Mouse (Mus musculus): Measurements from ENCODE around the gene Samd13. TPM values are rescaled to one million over a fixed set of nuclear protein-coding genes. Genes with fewer than 3 reads are reported as not detected.

Samd13 gene
- total and polyA plus RNA-seq, 2 experiments from 2014 or later = 0.46 to 0.89 TPM

GRCm38 (mm10) chr3:146658061-146658639 is 27.2 kb downstream of the Samd13 start:
- Histone ChIP-seq H3K36me3 (ENCODE audit: insufficient read depth, low read length) (no peaks in the 10 kb centered on the region), H3K4me3 (ENCODE audit: low read length) (no peak overlapping the region), H3K9ac (replicated peaks; ENCODE audit: low read length) (no peak overlapping the region), H3K9me3 (ENCODE audit: low read length) (no peaks in the 10 kb centered on the region), H3K4me2 (ENCODE audit: low read depth, low read length) (no peak overlapping the region), H3K27ac (no peak overlapping the region), H3K27me3 (ENCODE audit: insufficient read depth, low read length) (no peaks in the 10 kb centered on the region), H3K4me1 (ENCODE audit: insufficient read depth, low read length) (no peaks in the 10 kb centered on the region)
- WGBS = 93% methylated on average over 1 of the region's 1 CpGs
- no peak for DNase-seq (ENCODE audit: low spot score)
- ATAC-seq = no peak
- no peak for TF ChIP-seq CTCF (IDR thresholded peaks at IDR 0.05; ENCODE audit: low read depth)

DNA sequence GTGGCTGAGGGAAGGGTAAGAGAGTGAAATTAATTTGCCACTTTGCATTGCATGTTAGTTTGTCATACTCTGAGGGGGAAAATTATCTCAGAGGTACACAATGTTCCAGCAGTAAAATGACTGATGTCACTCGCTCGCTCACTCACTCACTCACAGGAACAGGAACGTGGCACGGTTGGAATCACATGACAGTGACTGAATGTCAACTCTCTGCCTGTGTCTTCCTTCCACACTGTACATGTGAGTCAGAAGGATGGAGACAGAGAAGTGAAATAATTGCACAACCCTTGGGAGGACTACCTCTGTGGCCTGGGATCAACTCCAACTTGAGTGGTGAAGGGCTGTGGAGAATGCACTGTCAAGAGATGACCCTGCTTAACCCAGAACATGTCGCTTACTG is 28.0 kb downstream of the Samd13 start:
- H3K9ac ChIP-seq (replicated peaks; ENCODE audit: low read length) = no peak overlapping the region
- DNase-seq (ENCODE audit: low spot score) (no peak), ATAC-seq (no peak)
- no peak for TF ChIP-seq CTCF (IDR thresholded peaks at IDR 0.05; ENCODE audit: low read depth)
- no peak overlapping the region for H3K4me2 ChIP-seq (ENCODE audit: low read depth, low read length)
- no peaks in the 10 kb centered on the region for H3K27me3 ChIP-seq (ENCODE audit: insufficient read depth, low read length)
- H3K27ac ChIP-seq = no peak overlapping the region
- no peak overlapping the region for H3K4me3 ChIP-seq (ENCODE audit: low read length)
- WGBS = 89% methylated on average over 5 of the region's 5 CpGs
- H3K9me3 ChIP-seq (ENCODE audit: low read length) = no peaks in the 10 kb centered on the region
- no peaks in the 10 kb centered on the region for H3K36me3 ChIP-seq (ENCODE audit: insufficient read depth, low read length)
- H3K4me1 ChIP-seq (ENCODE audit: insufficient read depth, low read length) = no peaks in the 10 kb centered on the region

DNA sequence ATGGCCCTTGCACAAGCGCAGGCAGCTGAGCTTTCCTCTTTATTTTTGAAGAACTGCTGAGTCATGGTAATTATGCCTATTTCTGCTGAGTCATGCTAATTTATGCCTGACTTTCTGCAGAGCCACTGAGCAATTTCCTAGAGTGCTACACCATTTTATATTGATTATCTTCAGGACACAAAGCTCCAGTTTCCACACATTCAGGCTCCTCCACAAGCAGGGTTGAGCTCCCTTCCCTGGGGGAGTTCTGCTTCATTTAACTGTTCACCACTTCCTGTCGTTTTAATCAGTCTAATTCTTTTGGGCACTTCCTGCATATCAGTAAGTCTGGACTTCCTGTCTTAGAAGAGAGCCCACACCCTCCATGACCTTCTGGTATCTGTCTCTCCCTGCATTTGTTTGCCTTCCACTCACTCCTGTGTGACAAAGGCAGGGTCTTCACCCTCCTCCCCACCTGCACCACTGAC is 30.2 kb downstream of the Samd13 start:
- WGBS = 68% methylated on average over 2 of the region's 2 CpGs
- Histone ChIP-seq H3K9ac (replicated peaks; ENCODE audit: low read length) (no peak overlapping the region), H3K4me3 (ENCODE audit: low read length) (no peak overlapping the region), H3K4me2 (ENCODE audit: low read depth, low read length) (no peak overlapping the region), H3K4me1 (ENCODE audit: insufficient read depth, low read length) (no peaks in the 10 kb centered on the region), H3K27me3 (ENCODE audit: insufficient read depth, low read length) (no peaks in the 10 kb centered on the region), H3K36me3 (ENCODE audit: insufficient read depth, low read length) (no peaks in the 10 kb centered on the region), H3K9me3 (ENCODE audit: low read length) (no peaks in the 10 kb centered on the region), H3K27ac (no peak overlapping the region)
- ATAC-seq (no peak), DNase-seq (ENCODE audit: low spot score) (no peak)
- TF ChIP-seq CTCF (IDR thresholded peaks at IDR 0.05; ENCODE audit: low read depth) = no peak

GRCm38 (mm10) chr3:146653692-146654091 is 31.7 kb downstream of the Samd13 start:
- H3K4me1 ChIP-seq (ENCODE audit: insufficient read depth, low read length) = no peaks in the 10 kb centered on the region
- no peak for TF ChIP-seq CTCF (IDR thresholded peaks at IDR 0.05; ENCODE audit: low read depth)
- H3K27me3 ChIP-seq (ENCODE audit: insufficient read depth, low read length) = no peaks in the 10 kb centered on the region
- no peak overlapping the region for H3K27ac ChIP-seq
- H3K4me3 ChIP-seq (ENCODE audit: low read length) = no peak overlapping the region
- DNase-seq (ENCODE audit: low spot score) (no peak), ATAC-seq (no peak)
- no peaks in the 10 kb centered on the region for H3K36me3 ChIP-seq (ENCODE audit: insufficient read depth, low read length)
- no peaks in the 10 kb centered on the region for H3K9me3 ChIP-seq (ENCODE audit: low read length)
- no peak overlapping the region for H3K9ac ChIP-seq (replicated peaks; ENCODE audit: low read length)
- no peak overlapping the region for H3K4me2 ChIP-seq (ENCODE audit: low read depth, low read length)
- WGBS = 52% methylated on average over 6 of the region's 6 CpGs

- WGBS = 83% methylated on average over 5 of the region's 5 CpGs
- no peak overlapping the region for H3K4me2 ChIP-seq (ENCODE audit: low read depth, low read length)
- no peak for TF ChIP-seq CTCF (IDR thresholded peaks at IDR 0.05; ENCODE audit: low read depth)
- no peaks in the 10 kb centered on the region for H3K27me3 ChIP-seq (ENCODE audit: insufficient read depth, low read length)
- H3K27ac ChIP-seq = no peak overlapping the region
- ATAC-seq (no peak), DNase-seq (ENCODE audit: low spot score) (no peak)
- H3K36me3 ChIP-seq (ENCODE audit: insufficient read depth, low read length) = no peaks in the 10 kb centered on the region
- H3K9ac ChIP-seq (replicated peaks; ENCODE audit: low read length) = no peak overlapping the region
- no peaks in the 10 kb centered on the region for H3K9me3 ChIP-seq (ENCODE audit: low read length)
- no peaks in the 10 kb centered on the region for H3K4me1 ChIP-seq (ENCODE audit: insufficient read depth, low read length)
- no peak overlapping the region for H3K4me3 ChIP-seq (ENCODE audit: low read length)
These were observed 33.0 kb downstream of the Samd13 start for GRCm38 (mm10) chr3:146652431-146652830.

- H3K4me2 ChIP-seq (ENCODE audit: low read depth, low read length) = no peak within 1 kb of the TSS
- H3K9me3 ChIP-seq (ENCODE audit: low read length) = no peaks in the 10 kb centered on the region
- no peak for ATAC-seq
- no peaks in the 10 kb centered on the region for H3K4me1 ChIP-seq (ENCODE audit: insufficient read depth, low read length)
- H3K27ac ChIP-seq = no peak within 1 kb of the TSS
- WGBS = 94% methylated on average over 3 of the region's 3 CpGs
- no peak within 1 kb of the TSS for H3K9ac ChIP-seq (replicated peaks; ENCODE audit: low read length)
- no peak for DNase-seq (ENCODE audit: low spot score)
- no peak within 1 kb of the TSS for H3K4me3 ChIP-seq (ENCODE audit: low read length)
- H3K27me3 ChIP-seq (ENCODE audit: insufficient read depth, low read length) = no peaks in the 10 kb centered on the region
- H3K36me3 ChIP-seq (ENCODE audit: insufficient read depth, low read length) = no peaks in the 10 kb centered on the region
- no peak for TF ChIP-seq CTCF (IDR thresholded peaks at IDR 0.05; ENCODE audit: low read depth)
These were observed 34.2 kb downstream of the Samd13 start, which contains the start of gene 4930503B20Rik for GRCm38 (mm10) chr3:146651217-146651616. Gene 4930503B20Rik (minus strand): TSS chr3:146651317.

DNA sequence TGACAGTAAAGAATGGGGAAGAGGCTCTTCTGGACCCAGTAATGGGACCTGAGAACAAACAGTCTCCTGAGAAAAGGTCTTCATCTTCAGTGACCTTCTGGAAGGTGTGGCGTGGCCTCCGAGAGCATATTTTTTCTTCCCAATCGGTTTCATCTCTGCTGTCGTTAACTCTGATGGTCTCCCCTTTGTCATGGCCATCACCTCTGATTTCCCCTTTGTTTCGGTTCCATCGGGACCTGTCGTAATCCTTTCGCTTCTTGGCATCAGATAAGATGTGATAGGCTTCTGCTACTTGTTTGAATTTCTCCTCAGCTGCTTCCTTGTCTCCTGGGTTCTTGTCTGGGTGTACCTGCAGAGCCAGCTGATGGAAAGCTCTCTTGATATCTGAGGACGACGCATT is 34.7 kb downstream of the Samd13 start:
- ATAC-seq (no peak), DNase-seq (ENCODE audit: low spot score) (no peak)
- H3K36me3 ChIP-seq (ENCODE audit: insufficient read depth, low read length) = no peaks in the 10 kb centered on the region
- TF ChIP-seq CTCF (IDR thresholded peaks at IDR 0.05; ENCODE audit: low read depth) = no peak
- H3K9me3 ChIP-seq (ENCODE audit: low read length) = no peaks in the 10 kb centered on the region
- H3K4me1 ChIP-seq (ENCODE audit: insufficient read depth, low read length) = no peaks in the 10 kb centered on the region
- 93% methylated on average over 10 of the region's 10 CpGs for WGBS
- H3K4me3 ChIP-seq (ENCODE audit: low read length) = no peak overlapping the region
- H3K9ac ChIP-seq (replicated peaks; ENCODE audit: low read length) = no peak overlapping the region
- no peak overlapping the region for H3K4me2 ChIP-seq (ENCODE audit: low read depth, low read length)
- no peak overlapping the region for H3K27ac ChIP-seq
- H3K27me3 ChIP-seq (ENCODE audit: insufficient read depth, low read length) = no peaks in the 10 kb centered on the region
